Mouse (Mus musculus): ENCODE measurements around the gene Ppp1r26. TPM values are rescaled to one million over a fixed set of nuclear protein-coding genes. Genes with fewer than 3 reads are reported as not detected.

Gene Ppp1r26
- polyA plus RNA-seq, 1 experiment from 2014 or later = 2.8 TPM

DNA sequence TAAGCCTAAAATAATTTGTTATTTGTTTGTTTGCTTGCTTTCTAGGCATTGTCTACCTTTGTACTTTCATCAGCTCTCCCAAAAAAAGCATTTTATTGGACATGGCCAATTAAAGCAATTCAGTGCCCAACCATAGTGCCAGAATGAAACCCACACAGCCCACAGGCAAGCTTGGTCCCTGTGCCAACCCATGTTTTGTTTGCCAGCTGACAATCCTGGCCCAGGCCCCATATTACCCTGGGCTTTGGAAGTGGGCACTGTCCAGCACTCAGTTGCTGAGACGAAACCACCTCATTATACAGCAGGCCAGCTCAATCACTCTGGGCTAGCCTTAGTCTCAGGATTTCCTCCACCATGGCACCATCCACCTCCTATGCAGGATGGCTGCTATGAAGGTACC is 10.0 kb downstream of the Ppp1r26 start:
- Histone ChIP-seq H3K4me1 (ENCODE audit: control insufficient read depth, insufficient read depth, low read length) (no peaks in the 10 kb centered on the region), H3K27ac (ENCODE audit: low read length) (no peak overlapping the region), H3K9ac (ENCODE audit: low read length) (no peak overlapping the region), H3K4me3 (ENCODE audit: low read length) (no peak overlapping the region), H3K4me2 (ENCODE audit: low read depth, low read length) (no peak overlapping the region), H3K36me3 (ENCODE audit: control insufficient read depth, insufficient read depth) (peaks cover 5% of the 10 kb centered on the region; the same call in 1 of the 2 replicates), H3K27me3 (ENCODE audit: control insufficient read depth, insufficient read depth, low read length) (no peaks in the 10 kb centered on the region), H3K9me3 (replicated peaks; ENCODE audit: control insufficient read depth, low read length) (no peaks in the 10 kb centered on the region)
- no peak for ATAC-seq (replicated peaks; ENCODE audit: extremely low read depth, insufficient read depth, low FRiP score)
- WGBS = 83% methylated on average over 1 of the region's 1 CpGs

DNA sequence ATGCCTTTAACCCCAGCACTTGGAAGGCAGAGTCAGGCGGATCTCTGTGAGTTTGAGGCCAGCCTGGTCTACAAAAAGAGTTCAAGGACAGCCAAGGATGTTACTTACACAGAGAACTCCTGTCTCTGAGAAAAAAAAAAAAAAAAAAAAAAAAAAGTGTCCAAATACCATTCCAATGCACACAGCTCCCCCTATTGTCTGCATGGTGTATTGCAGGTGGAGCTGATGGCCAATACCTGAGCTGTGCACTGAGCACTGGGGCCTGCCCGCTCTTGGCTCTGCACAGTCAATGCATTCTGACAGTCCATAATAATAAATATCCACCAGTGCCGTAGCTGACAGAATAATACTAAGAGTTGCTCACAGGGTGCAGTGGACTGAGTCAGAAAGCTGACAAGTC is 17.3 kb downstream of the Ppp1r26 start:
- H3K27ac ChIP-seq (ENCODE audit: low read length) = no peak overlapping the region
- no peak overlapping the region for H3K9ac ChIP-seq (ENCODE audit: low read length)
- H3K36me3 ChIP-seq (ENCODE audit: control insufficient read depth, insufficient read depth) = no peaks in the 10 kb centered on the region
- WGBS = 39% methylated on average over 3 of the region's 3 CpGs
- H3K4me3 ChIP-seq (ENCODE audit: low read length) = no peak overlapping the region
- H3K4me1 ChIP-seq (ENCODE audit: control insufficient read depth, insufficient read depth, low read length) = peaks cover 11% of the 10 kb centered on the region
- no peak for ATAC-seq (replicated peaks; ENCODE audit: extremely low read depth, insufficient read depth, low FRiP score)
- H3K27me3 ChIP-seq (ENCODE audit: control insufficient read depth, insufficient read depth, low read length) = peaks cover 7% of the 10 kb centered on the region
- no peak overlapping the region for H3K4me2 ChIP-seq (ENCODE audit: low read depth, low read length)
- H3K9me3 ChIP-seq (replicated peaks; ENCODE audit: control insufficient read depth, low read length) = no peaks in the 10 kb centered on the region

DNA sequence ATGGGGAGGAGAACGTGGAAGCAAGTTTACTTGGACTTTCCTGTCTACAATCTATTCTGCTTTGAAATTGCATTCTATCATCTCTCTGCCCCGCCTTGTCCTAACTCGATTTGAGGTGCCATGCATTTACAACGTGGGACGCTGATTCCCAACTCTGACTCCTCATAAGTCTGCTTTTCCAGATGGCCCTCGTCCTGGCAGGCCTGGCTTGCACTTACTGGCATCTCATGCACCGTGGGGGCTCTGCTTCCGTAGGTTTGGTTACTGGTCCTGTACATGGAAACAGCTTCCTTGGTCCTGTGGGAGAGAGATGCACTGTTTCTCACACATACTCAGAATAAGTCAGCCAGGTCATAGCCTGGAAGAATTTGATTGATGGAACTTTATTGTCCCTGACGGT is 18.3 kb downstream of the Ppp1r26 start:
- peaks cover 9% of the 10 kb centered on the region for H3K36me3 ChIP-seq (ENCODE audit: control insufficient read depth, insufficient read depth)
- no peak overlapping the region for H3K4me3 ChIP-seq (ENCODE audit: low read length)
- no peaks in the 10 kb centered on the region for H3K9me3 ChIP-seq (replicated peaks; ENCODE audit: control insufficient read depth, low read length)
- H3K4me1 ChIP-seq (ENCODE audit: control insufficient read depth, insufficient read depth, low read length) = peaks cover 11% of the 10 kb centered on the region
- no peak for ATAC-seq (replicated peaks; ENCODE audit: extremely low read depth, insufficient read depth, low FRiP score)
- H3K9ac ChIP-seq (ENCODE audit: low read length) = no peak overlapping the region
- H3K4me2 ChIP-seq (ENCODE audit: low read depth, low read length) = no peak overlapping the region
- H3K27ac ChIP-seq (ENCODE audit: low read length) = no peak overlapping the region
- H3K27me3 ChIP-seq (ENCODE audit: control insufficient read depth, insufficient read depth, low read length) = peaks cover 7% of the 10 kb centered on the region
- WGBS = 75% methylated on average over 9 of the region's 9 CpGs

DNA sequence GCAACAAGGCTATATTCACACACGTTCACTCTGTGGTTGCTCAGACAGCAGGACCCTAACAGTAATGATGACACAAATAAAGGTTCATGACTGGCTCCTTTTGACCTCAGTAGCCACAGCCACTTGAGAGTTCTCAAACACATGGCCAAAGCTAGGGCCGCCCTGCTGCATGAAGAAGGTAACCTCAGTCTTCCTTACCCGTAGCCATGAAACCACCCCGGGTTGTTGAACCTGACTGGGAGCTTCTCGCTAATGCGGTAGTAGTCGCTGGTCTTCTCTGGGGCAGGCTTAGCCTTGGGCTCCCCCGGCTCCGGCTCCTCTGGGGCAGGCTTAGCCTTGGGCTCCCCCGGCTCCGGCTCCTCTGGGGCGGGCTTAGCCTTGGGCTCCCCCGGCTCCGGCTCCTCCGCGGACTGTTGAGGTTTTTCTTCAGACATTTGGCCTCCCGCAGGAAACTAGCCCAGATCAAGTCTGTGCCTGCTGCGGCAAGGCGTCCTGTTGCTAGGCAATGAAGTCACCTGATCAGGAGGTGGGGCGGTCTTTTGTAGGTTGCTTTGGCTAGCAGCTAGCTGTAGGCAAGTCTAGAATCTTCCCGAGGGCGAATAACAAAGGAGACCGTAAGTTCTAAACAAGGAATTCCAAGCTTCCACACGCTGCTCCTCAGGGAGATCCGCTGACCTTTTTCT is 19.4 kb downstream of the Ppp1r26 start, which contains the start of gene 1700007K13Rik:
Gene 1700007K13Rik (minus strand): TSS at position 497 of the 683 bp plus-strand sequence.
- ATAC-seq (replicated peaks; ENCODE audit: extremely low read depth, insufficient read depth, low FRiP score) = peak; percentile 47; the same call in 1 of the 2 replicates
- WGBS = 5% methylated on average over 25 of the region's 25 CpGs
- peak within 1 kb of the TSS; percentile 65 for H3K9ac ChIP-seq (ENCODE audit: low read length)
- H3K27me3 ChIP-seq (ENCODE audit: control insufficient read depth, insufficient read depth, low read length) = peaks cover 7% of the 10 kb centered on the region
- peaks cover 11% of the 10 kb centered on the region for H3K4me1 ChIP-seq (ENCODE audit: control insufficient read depth, insufficient read depth, low read length)
- H3K27ac ChIP-seq (ENCODE audit: low read length) = no peak within 1 kb of the TSS
- H3K36me3 ChIP-seq (ENCODE audit: control insufficient read depth, insufficient read depth) = peaks cover 19% of the 10 kb centered on the region
- no peaks in the 10 kb centered on the region for H3K9me3 ChIP-seq (replicated peaks; ENCODE audit: control insufficient read depth, low read length)
- peak within 1 kb of the TSS; percentile 68 for H3K4me2 ChIP-seq (ENCODE audit: low read depth, low read length)
- H3K4me3 ChIP-seq (ENCODE audit: low read length) = peak within 1 kb of the TSS; percentile 41

DNA sequence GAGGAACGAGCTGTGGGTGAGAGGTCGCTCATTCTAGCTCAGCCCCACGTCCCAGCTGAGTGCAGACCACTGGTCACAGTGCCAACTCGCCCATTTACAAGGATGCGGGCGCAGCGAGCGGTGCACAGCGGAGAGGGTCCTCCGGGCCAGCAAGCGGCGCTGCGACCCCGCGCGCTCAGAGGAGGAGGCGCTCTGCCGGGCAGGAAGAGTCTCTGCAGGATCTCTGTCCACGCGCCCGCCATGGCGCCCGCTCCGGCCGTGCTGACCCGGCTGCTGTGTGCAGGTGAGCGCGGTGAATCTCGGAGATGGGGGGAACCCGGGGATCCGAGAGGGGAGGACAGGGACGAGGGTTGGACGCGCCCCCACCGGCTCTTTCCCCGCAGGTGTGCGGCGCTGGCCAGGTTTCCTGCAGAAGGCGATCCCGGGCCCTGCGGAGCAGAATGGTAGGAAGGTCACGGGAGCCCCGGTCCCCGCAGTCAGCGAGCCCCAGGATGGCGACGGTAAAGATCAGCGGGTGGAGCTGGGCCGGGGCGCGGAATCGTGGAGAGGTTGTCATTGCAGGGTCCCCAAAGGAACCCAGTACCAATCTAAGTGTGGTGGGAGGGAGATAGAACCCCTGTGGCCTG is 21.4 kb downstream of the Ppp1r26 start, which contains the start of gene Mrps2:
Gene Mrps2 (plus strand): TSS at position 207 of the 626 bp plus-strand sequence.
- peaks cover 29% of the 10 kb centered on the region for H3K36me3 ChIP-seq (ENCODE audit: control insufficient read depth, insufficient read depth)
- peak; percentile 91 for ATAC-seq (replicated peaks; ENCODE audit: extremely low read depth, insufficient read depth, low FRiP score)
- peak within 1 kb of the TSS; percentile 17; the same call in 1 of the 2 replicates for H3K27ac ChIP-seq (ENCODE audit: low read length)
- peaks cover under 1% of the 10 kb centered on the region; the same call in 1 of the 2 replicates for H3K9me3 ChIP-seq (replicated peaks; ENCODE audit: control insufficient read depth, low read length)
- peak within 1 kb of the TSS; percentile 87 for H3K4me3 ChIP-seq (ENCODE audit: low read length)
- H3K27me3 ChIP-seq (ENCODE audit: control insufficient read depth, insufficient read depth, low read length) = peaks cover 7% of the 10 kb centered on the region
- peak within 1 kb of the TSS; percentile 92 for H3K9ac ChIP-seq (ENCODE audit: low read length)
- peaks cover 11% of the 10 kb centered on the region for H3K4me1 ChIP-seq (ENCODE audit: control insufficient read depth, insufficient read depth, low read length)
- under 1% methylated on average over 52 of the region's 52 CpGs for WGBS
- peak within 1 kb of the TSS; percentile 74 for H3K4me2 ChIP-seq (ENCODE audit: low read depth, low read length)

DNA sequence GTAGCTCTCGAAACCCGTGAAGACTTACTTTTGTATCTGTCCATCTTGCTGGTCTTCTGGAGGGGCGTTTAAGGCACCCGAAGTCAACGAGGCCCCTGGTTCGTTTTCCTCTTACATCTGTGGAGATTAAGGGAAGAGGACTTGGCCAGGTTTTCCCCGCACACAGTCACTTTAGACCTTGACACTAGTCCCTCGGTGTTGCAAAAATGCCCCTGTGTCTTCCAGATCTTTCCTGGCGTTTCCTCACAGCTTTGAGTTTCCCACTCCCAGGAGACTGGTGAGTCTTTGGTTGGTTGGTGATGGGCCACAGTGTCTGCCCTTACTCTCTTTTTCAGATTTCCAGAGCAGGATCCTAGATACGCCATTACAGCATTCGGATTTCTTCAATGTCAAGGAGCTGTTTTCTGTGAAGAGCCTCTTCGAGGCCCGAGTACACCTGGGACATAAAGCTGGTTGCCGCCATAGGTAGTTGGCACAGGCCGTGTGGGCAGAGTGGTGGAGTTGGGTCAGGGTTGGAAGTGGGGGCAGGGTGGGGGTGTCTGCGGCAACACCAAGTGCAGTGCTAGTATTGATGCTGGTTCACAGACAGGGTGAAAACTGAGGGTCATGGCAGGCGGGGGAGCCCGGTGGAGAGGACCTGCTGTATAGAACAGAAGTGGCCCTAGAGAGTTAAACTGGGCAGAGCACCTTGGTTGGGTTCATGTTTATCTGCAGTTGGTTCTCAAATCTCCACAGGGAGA is 22.1 kb downstream of the Ppp1r26 start:
- 54% methylated on average over 18 of the region's 18 CpGs for WGBS
- peak overlapping the region; percentile 92 for H3K9ac ChIP-seq (ENCODE audit: low read length)
- peaks cover 7% of the 10 kb centered on the region for H3K27me3 ChIP-seq (ENCODE audit: control insufficient read depth, insufficient read depth, low read length)
- H3K9me3 ChIP-seq (replicated peaks; ENCODE audit: control insufficient read depth, low read length) = peaks cover 3% of the 10 kb centered on the region; the same call in 1 of the 2 replicates
- no peak for ATAC-seq (replicated peaks; ENCODE audit: extremely low read depth, insufficient read depth, low FRiP score)
- peak overlapping the region; percentile 74 for H3K4me2 ChIP-seq (ENCODE audit: low read depth, low read length)
- peak overlapping the region; percentile 87 for H3K4me3 ChIP-seq (ENCODE audit: low read length)
- H3K36me3 ChIP-seq (ENCODE audit: control insufficient read depth, insufficient read depth) = peaks cover 32% of the 10 kb centered on the region
- peaks cover 11% of the 10 kb centered on the region for H3K4me1 ChIP-seq (ENCODE audit: control insufficient read depth, insufficient read depth, low read length)
- H3K27ac ChIP-seq (ENCODE audit: low read length) = no peak overlapping the region

DNA sequence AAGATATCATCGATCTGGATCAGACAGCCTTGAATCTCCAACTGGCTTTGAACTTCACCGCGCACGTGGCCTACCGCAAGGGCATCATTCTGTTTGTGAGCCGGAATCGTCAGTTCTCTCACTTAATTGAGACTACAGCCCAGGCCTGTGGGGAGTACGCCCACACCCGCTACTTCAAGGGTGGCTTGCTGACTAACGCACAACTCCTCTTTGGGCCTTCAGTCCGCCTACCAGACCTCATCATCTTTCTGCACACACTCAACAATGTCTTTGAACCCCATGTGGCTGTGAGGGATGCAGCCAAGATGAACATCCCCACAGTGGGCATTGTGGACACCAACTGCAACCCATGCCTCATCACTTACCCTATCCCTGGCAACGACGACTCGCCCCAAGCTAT is 22.9 kb downstream of the Ppp1r26 start:
- H3K27ac ChIP-seq (ENCODE audit: low read length) = no peak overlapping the region
- peaks cover 7% of the 10 kb centered on the region for H3K27me3 ChIP-seq (ENCODE audit: control insufficient read depth, insufficient read depth, low read length)
- H3K4me1 ChIP-seq (ENCODE audit: control insufficient read depth, insufficient read depth, low read length) = peaks cover 11% of the 10 kb centered on the region
- H3K36me3 ChIP-seq (ENCODE audit: control insufficient read depth, insufficient read depth) = peaks cover 32% of the 10 kb centered on the region
- peaks cover 3% of the 10 kb centered on the region; the same call in 1 of the 2 replicates for H3K9me3 ChIP-seq (replicated peaks; ENCODE audit: control insufficient read depth, low read length)
- no peak for ATAC-seq (replicated peaks; ENCODE audit: extremely low read depth, insufficient read depth, low FRiP score)
- H3K9ac ChIP-seq (ENCODE audit: low read length) = no peak overlapping the region
- 97% methylated on average over 14 of the region's 14 CpGs for WGBS
- H3K4me3 ChIP-seq (ENCODE audit: low read length) = no peak overlapping the region
- H3K4me2 ChIP-seq (ENCODE audit: low read depth, low read length) = no peak overlapping the region

DNA sequence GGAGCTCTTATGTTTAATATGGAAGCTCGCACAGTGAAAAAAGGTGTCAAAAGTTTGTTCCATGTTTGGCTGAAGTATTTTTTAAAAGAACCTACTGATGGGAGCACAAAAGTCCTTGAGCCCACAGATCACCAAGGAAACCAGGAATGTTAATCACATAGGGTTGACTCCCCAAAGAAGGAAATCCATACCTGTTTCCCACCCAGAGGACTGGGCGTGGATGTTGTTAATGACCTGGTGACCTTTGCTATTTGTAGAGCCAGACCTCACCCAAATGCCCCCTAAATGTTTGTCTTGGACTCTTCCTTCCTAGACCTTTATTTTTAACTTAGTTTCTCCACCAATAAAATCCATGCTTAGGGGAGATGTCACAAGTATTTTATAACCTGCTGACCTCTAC is 24.0 kb downstream of the Ppp1r26 start:
- no peak overlapping the region for H3K4me3 ChIP-seq (ENCODE audit: low read length)
- no peaks in the 10 kb centered on the region for H3K27me3 ChIP-seq (ENCODE audit: control insufficient read depth, insufficient read depth, low read length)
- H3K27ac ChIP-seq (ENCODE audit: low read length) = no peak overlapping the region
- H3K9ac ChIP-seq (ENCODE audit: low read length) = no peak overlapping the region
- peaks cover 32% of the 10 kb centered on the region for H3K36me3 ChIP-seq (ENCODE audit: control insufficient read depth, insufficient read depth)
- 89% methylated on average over 2 of the region's 2 CpGs for WGBS
- H3K4me2 ChIP-seq (ENCODE audit: low read depth, low read length) = no peak overlapping the region
- peaks cover 11% of the 10 kb centered on the region for H3K4me1 ChIP-seq (ENCODE audit: control insufficient read depth, insufficient read depth, low read length)
- peaks cover 3% of the 10 kb centered on the region; the same call in 1 of the 2 replicates for H3K9me3 ChIP-seq (replicated peaks; ENCODE audit: control insufficient read depth, low read length)
- no peak for ATAC-seq (replicated peaks; ENCODE audit: extremely low read depth, insufficient read depth, low FRiP score)

Measured in heart, embryonic 16.5 days (tissue).